Mouse (Mus musculus) lung, postnatal 0 days (tissue): ENCODE measurements around the gene Ctdsp2.

Source experiments
- CTCF ChIP-seq: IDR thresholded peaks from 2 replicates; pipeline ENCODE4 v1.5.1; 2016; ENCODE audit warnings: antibody characterized with exemption, mild to moderate bottlenecking
- EP300 ChIP-seq: IDR thresholded peaks from 2 replicates; pipeline ENCODE4 v1.6.1; 2016; ENCODE audit warnings: antibody characterized with exemption, mild to moderate bottlenecking, control low read depth

- TF ChIP-seq EP300 (no peak), CTCF (no peak)
Observed at GRCm38 (mm10) chr10:126975706-126976105, 2.8 kb upstream of the Ctdsp2 start.
